Mouse (Mus musculus): Measurements from ENCODE around the gene Ldhd.

The Ldhd gene

DNA sequence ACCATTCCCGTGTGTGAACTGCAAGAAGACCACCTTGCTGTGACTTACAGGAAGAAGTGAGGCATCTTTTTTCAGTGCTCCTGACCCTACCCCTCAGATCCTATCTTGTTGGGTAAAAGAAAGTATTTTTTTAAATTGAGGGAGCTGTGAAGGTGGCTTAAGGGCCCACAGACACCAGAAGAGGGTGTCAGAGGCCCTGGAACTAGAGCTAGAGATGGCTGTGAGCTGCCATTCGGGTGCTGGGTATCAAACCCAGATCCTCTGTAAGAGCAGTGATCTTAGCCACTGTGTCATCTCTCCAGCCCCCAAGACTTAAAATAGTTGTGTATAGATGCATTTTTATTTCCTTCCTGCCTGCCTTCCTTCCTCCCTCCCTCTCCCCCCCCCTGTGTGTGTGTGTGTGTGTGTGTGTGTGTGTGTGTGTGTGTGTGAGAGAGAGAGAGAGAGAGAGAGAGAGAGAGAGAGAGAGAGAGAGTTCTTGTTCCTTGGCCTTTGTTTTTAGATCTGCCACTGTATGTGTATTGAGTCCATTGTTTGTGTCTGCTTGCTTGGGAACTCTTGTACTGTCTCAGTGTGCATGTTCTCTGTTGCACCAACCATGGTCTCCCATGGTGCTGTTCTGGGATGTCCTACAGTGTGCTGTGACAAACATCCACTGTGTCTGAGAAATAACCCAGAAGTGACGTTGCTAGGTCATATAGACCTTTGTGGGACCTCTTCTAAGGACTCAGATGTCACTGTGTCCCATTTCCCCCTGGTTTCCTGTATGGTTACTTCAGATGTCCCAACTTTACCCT, 35.9 kb downstream of the Ldhd start:
- no peak for DNase-seq

DNA sequence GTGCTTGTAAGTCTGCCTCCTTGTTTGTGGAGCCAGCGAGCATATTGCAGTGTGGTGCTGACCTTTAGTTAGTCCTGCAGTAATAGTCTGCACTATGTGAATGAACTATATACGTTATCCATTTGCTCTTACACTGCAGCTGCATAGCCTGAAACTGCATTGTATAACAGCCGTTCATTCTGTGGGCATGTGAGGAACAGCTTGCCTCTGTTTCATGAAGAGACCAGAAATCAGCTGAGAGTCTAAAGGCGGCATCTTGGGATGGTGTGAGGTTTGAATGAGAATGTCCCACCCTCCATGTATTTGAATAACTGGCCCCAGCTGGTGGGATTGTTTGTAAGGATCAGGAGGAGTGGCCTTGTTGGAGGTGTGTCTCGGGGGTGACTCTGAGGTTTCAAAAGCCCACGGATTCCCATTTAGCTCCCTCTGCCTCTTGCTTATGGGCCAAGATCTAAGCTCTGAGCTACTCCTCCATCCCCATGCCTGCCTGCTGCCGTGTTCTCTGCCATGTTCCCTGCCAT, 37.7 kb downstream of the Ldhd start:
- DNase-seq: no peak

DNA sequence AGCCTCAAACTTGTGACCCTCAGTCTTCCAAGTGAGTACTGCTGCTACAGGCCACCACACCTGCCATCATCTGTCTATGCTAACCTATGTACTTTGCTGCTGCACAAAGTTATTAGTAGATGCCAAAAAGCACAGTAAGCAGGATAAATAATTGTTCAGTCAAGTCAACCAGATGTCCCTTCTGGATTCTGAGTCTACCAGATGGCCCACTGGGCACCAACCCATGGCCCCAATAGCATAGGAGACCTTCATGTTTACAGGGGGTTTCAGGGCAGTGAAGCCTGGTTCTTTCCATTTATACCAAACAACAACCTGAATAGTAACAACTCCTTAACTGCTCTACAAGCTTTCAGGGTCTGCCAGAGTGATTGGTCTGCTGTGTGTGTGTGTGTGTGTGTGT, 39.0 kb downstream of the Ldhd start:
- DNase-seq: no peak

DNA sequence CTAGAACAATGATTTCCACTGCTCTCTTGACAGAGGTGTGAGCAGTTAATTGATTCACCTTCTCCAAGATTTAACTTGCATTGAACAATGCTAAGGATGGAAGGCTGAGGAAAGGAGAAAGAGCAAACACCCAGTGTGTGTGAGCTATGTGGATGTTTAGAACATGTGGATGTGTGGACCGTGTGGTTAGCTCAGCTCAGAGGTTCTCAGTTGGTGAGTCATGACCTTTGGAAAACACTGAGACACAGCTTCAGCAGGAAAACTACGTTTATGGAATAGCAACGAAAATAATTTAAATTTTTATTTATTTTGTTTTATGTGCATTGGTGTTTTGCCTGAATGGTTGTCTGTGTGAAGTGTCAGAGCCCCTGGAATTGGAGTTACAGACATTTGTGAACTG, 40.0 kb downstream of the Ldhd start:
- no peak for DNase-seq

DNA sequence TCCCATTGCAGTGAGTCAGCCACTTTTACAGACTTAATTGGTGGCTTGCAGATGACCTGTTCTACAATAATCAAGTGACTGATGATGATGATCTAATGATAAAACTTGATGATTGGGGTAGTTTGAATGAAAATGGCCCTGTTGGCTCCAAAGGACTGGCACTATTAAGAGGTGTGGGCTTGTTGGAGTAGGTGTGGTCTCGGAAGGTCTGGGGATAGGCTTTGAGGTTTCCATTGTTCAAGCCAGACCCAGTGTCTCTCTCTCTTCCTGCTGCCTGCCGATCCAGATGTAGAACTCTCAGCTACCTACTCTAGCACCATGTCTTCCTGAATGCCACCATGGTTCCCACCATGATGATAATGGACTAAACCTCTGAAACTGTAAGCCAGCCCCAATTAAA, 41.8 kb downstream of the Ldhd start:
- no peak for DNase-seq

DNA sequence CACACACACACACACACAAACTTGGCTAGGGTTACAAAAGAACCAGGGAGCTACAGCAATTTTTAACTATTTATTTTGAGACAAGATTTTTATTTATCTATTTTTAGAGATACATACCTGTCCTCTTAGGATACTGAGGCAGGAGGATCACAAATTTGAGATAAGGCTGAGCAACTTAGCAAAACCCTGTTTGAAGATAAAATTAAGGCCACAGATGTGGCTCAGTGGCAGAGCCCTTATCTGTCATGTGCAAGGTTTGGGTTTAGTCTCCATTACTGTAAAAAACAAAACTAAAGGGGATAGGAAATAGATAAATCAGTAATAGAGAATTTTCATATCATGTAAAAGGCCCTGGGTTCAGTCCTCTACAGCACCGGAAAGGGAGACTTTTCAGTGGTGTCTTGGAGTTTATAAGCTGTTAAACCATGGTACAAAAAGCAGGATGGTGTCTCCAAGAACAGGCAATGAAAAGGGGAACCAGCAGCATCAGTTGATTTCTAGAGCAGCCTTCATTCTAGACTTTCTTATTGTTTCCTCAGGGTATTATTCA, 42.6 kb downstream of the Ldhd start:
- no peak for DNase-seq

DNA sequence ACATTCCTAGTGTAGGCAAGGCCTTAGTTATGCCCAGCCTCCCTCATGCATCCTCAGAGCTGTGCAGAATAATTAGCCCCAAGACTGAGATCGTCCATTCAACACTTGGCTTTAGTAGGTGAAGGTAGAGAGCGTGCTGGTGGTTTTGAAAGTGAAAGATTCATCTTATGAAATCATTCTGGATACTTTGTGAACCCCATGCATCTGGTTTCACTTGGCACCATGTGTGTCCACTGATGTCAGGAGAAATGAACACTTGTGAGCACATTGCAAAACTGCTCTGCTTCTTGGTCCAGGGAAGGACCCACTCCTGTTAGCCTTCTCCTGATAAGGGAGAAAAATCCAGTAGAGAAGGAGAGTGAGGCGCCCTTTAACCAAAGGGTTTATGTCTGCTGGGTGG, 45.2 kb downstream of the Ldhd start:
- DNase-seq: no peak

DNA sequence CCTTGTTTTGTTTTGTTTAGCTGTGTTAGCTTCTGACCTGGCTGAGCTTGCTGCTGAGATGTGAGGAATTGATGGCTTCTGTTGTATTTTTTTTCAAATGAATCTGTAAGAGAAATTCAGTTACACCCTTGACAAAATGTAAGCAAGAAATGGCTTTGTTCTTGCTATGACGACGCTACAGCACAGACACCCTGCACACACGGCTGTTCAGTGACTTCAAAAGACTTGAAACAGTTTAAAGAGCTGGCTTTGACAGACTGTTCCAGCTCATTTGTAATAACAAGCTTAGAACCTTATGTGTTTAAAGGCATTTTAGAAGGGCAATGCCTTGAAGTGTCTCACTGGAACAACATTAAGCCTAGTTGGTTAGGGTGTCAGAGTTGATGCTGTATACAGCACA, 47.8 kb downstream of the Ldhd start:
- no peak for DNase-seq

DNA sequence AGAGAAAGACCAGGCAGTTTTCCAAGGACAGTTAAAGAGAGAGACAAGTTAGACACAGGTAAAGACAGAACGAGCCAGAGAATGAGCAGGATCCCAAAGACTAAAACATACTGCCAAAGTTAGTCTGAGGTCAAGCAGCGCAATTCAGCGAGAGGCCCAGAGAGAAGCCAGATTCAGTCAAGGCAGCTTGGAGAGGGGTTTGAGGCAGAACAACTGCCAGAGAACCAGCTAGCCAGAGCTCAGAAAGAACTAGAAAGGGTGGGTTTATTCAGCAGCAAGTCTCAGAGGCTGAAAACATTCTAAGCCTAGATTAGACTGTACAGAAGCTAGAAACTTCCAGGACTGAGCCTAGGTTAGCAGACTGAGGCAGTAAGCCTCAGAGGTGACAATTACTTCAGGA, 49.9 kb downstream of the Ldhd start:
- no peak for DNase-seq

DNA sequence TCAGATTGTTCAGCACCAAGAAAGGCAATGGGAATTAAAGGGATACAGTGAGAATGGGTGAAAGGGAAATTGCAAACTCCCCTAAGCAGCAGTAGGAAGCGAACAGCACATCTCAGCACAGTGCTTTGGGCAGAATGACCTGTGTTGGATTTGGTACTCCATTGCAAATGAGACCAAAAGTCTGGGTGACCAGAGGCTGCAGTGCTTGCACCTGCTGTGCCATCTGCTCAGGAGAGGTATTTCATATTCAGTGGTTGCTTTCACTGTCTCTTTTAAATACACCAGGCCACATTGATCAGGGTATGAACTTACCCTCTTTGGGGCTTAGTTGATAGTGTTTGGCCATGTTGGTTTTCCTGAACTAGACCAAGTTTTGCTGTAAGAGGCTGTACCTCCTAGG, 50.9 kb downstream of the Ldhd start:
- no peak for DNase-seq

DNA sequence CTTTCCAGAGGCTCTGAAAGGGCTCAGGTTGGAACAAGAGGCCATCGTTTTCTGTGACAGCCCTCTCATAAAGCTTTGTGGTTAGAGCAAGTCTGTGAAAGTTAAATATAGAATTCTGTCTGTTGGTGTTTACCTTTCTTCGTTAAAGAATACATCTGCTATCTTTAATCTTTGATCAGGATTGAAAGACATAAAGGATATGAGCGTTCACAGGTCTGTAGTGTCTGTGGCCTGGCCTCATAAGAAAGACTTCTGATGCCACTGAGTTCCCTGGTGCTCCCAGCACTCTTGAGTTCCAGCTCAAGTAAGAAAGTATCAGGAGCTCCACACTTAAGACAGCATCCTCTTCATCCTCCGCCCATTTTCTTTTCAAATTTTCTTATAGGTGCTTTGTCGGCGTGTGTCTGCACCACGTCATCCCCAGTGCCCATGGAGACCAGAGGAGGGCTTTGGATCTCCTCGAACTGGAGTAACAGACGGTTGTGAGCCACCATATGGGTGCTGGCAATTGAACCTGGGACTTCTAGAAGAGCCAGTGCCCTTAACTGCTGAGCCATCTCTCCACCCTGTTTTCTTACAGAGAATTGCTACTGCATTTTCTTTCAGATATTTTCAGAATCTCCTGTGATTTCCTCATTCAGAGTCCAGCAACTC, 52.2 kb downstream of the Ldhd start:
- no peak for DNase-seq

DNA sequence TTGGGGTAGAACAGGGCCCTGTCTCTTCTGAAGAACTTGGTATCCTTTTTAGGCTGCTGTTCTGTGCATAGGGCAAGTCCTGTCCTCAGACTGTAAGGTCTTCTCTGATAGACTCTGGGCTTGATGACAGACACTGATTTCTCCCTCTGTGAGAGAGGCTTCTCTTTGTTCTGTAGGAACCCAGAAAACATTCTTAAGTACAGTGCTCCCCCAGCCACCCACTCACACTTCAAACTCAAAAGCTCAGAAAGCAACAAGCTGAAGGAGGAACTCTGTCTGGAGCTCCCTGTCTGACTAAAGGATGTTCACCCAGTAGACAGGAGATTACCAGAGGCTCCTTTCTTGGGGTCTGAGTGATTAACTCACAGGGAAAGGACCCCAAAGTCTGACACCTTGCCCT, 53.7 kb downstream of the Ldhd start:
- DNase-seq: no peak

DNA sequence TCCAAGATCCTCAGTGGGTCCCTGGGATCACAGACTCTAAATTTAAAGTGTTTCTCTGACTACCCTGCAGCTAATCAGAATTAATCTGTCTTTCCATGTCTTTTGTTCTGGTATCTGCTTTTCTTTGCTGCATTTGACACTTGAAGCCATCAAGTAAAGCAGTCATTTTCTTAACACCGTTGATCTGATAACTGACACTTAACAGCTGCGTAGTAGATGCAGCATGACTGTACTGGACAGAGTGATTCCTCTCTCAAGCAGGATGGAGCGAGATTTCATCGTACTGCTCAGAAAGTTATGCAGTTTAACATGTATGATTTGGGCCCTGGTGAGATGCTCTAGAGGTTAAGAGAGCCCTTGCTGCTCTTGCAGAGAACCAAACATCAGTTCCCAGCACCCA, 54.7 kb downstream of the Ldhd start:
- DNase-seq: no peak

DNA sequence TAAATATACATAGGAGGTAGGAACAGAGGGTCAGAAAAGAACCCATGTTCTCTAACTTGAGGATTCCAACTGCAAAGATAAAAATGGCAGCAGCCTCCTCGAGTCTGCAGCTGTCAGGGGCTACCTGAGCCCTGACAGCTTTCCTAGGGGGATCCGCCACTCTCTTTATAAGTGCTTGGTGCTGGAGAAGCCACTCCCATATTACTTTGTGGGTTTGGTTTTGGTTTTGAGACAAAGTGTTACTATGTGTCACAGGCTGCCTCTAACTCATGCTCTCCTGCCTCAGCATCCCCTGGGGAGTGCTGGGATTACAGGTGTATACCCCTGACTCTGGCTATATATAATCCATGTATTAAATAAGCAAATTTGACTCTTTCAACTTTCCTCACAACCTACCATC, 56.2 kb downstream of the Ldhd start:
- DNase-seq: no peak

Measured in kidney, adult 18-20 months (tissue).